Mouse (Mus musculus) small intestine, adult 2 months (tissue): Measurements from ENCODE around the gene Olfr1393.
A peak's percentile ranks its signal among the peaks of the same experiment; 100 is the strongest.

ENCODE experiments used
- CTCF ChIP-seq: fragments of 200-500 bp; IDR thresholded peaks from 2 replicates; pipeline ENCODE4 v1.5.1; 2012; ENCODE audit warnings: low read depth, mild to moderate bottlenecking, control low read depth, inconsistent platforms, low read length, moderate library complexity, mixed read lengths; ENCODE audit not compliant: insufficient replicate concordance, insufficient read length; ENCODE audit errors: extremely low read depth
- POLR2A ChIP-seq: fragments of 200-500 bp; IDR thresholded peaks from 2 replicates; pipeline ENCODE4 v1.6.1; 2012; ENCODE audit warnings: low read depth, mild to moderate bottlenecking, control low read depth, inconsistent platforms, low read length, moderate library complexity

DNA sequence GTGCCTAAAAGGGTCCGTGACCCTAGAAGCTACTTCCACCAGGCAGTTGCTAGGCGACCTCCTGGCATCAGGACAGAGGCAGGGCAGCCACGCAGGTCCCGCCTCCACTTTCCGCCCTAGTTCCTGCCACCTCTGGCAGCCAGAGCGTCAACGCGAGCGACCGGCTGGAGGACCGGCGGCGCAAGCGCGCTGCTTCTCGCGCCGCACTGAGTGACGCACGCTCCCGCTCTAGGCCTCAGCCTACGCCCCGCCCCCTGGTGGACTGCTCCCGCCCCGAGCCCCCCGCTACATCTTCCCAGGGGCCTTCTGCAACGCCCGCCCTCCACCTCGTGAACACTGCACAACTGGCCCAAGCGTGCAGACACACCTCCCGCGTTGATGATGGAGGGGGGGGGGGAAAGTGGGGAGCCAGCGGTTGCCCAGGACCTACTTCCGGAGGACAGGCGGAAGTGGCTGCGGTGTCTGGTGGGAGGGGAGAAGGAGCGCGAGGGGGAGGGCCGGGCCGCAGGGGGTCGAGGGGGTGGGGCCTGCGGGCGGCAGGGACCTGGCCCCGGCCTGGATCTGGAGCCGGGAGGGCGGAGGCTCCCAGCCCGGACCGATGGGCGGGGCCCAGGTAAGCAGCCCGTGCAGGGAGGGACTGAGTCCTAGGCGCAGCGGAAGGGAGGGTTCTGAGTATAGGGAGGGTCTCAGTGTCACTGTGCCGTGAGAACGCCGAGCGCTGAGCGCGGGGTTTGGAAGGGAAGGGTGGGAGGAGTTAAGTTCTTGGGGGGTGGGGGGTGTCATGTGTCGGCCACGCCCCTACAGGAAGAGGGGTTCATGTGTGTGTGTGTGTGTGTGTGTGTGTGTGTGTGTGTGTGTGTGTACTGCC, 34.1 kb upstream of the Olfr1393 start, which contains the start of gene Mgat1:
- TF ChIP-seq CTCF (no peak), POLR2A (0 out of 2 replicates have a peak, but pooled peaks have one; percentile 43)
